Mouse (Mus musculus) megakaryocyte, embryonic 14.5 days (primary cell): ENCODE measurements around the gene Calb2.

Experiments used
- FLI1 ChIP-seq: IDR thresholded peaks from 2 replicates; pipeline ENCODE4 v1.6.1; 2012; ENCODE audit warnings: low read length, inconsistent platforms, mixed read lengths
- GATA1 ChIP-seq: IDR thresholded peaks from 3 replicates; pipeline ENCODE4 v1.6.1; 2012; ENCODE audit warnings: mixed read lengths, low read length, inconsistent platforms, borderline replicate concordance

DNA sequence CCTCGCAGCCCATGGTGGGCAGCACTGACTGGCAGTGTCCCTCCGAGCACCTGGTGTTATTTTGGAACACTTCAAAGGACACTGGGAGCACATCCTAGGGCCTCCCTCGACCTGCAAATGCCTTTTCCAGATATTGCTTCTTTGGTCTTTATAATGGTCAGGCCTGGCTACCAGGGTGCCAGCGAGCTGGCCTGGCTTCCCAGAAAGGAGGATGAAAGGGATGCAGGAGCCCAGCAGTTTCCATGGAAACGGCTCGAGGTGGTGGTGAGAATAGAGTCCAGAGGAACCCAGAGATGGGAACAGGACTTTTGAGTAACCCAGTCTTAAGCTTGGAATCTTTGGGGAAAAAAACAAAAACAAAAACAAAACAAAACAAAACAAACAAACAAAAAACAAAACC, 4.2 kb upstream of the Calb2 start:
- TF ChIP-seq FLI1 (no peak), GATA1 (no peak)
